In the genomic region with DNA sequence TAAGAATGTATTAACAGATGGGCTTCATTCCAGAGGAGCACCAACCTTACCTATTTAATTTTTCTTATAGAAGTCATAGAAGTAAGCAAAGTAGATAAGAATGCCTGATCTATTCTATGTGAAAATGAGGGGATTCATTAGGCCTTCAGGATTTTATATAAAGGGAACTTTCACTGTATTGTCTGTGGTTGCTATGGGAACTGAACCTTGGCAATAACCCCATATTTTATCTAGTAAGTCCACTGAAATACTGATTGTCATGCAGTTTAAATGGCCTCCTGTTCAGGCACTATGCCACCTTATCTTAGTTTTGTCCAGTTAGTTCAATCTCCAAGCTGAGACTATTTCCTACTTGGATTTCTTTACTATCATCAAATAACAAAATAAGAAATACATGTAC, we compare ENCODE assay signal across 26 mouse cellular contexts.
A peak's percentile ranks its signal among the peaks of the same experiment; 100 is the strongest.
DNase-seq lines count a peak whose midpoint lies in the region; ATAC-seq and TF ChIP-seq lines count a peak whose summit lies in the region.
"Had no signal": no experiment of that assay in that cellular context is flagged by ENCODE, and none has a peak within 500 bp of the region (broad histone marks: within the 10 kb centered on the region; RNA-seq: fewer than 3 reads in every experiment).

No protein-coding gene starts in this region.

- 0 out of 2 replicates have a peak, but pooled peaks have one; percentile 24 for ATAC-seq in hindbrain, embryonic 14.5 days (ENCODE audit: low FRiP score)
- no peak for ATAC-seq in hindbrain, embryonic 11.5 days (ENCODE audit: low FRiP score)
- ATAC-seq in hindbrain, postnatal 0 days = no peak
- ATAC-seq in midbrain, embryonic 13.5 days = 0 out of 2 replicates have a peak, but pooled peaks have one; percentile 27
- ATAC-seq in midbrain, embryonic 16.5 days = peak; percentile 32; the same call in 1 of the 2 replicates
- ATAC-seq in frontal cortex, adult (ENCODE audit: low TSS enrichment) = no peak
- ATAC-seq: forebrain, embryonic 15.5 days; inflammation-experienced regulatory T-cells, adult 6 months; intestine, embryonic 16.5 days; Patski had no signal

- no peaks in the 10 kb centered on the region for H3K9me3 ChIP-seq in hindbrain, embryonic 14.5 days (ENCODE audit: control insufficient read depth, low read length)
- H3K9me3 ChIP-seq in hindbrain, embryonic 11.5 days (ENCODE audit: control insufficient read depth, low read length) = no peaks in the 10 kb centered on the region
- H3K9me3 ChIP-seq in hindbrain, postnatal 0 days (ENCODE audit: low read length) = no peaks in the 10 kb centered on the region
- H3K9me3 ChIP-seq in hindbrain, embryonic 10.5 days = no peaks in the 10 kb centered on the region
- no peaks in the 10 kb centered on the region for H3K9me3 ChIP-seq in midbrain, embryonic 13.5 days
- no peaks in the 10 kb centered on the region for H3K9me3 ChIP-seq in midbrain, embryonic 16.5 days (replicated peaks; ENCODE audit: control insufficient read depth, low read length, poor library complexity, severe bottlenecking)
- H3K9me3 ChIP-seq: embryonic facial prominence, embryonic 12.5 days; embryonic facial prominence, embryonic 15.5 days; forebrain, embryonic 15.5 days had no signal

- no peaks in the 10 kb centered on the region for H3K36me3 ChIP-seq in hindbrain, embryonic 14.5 days (replicated peaks; ENCODE audit: control insufficient read depth, insufficient read depth)
- H3K36me3 ChIP-seq in hindbrain, embryonic 11.5 days (ENCODE audit: control insufficient read depth, insufficient read depth, low read length) = no peaks in the 10 kb centered on the region
- H3K36me3 ChIP-seq in hindbrain, postnatal 0 days (ENCODE audit: insufficient read depth, low read length) = no peaks in the 10 kb centered on the region
- no peaks in the 10 kb centered on the region for H3K36me3 ChIP-seq in hindbrain, embryonic 10.5 days
- H3K36me3 ChIP-seq in midbrain, embryonic 13.5 days = no peaks in the 10 kb centered on the region
- H3K36me3 ChIP-seq in midbrain, embryonic 16.5 days (ENCODE audit: control insufficient read depth, insufficient read depth, low read length) = no peaks in the 10 kb centered on the region
- H3K36me3 ChIP-seq: embryonic facial prominence, embryonic 12.5 days; embryonic facial prominence, embryonic 15.5 days; forebrain, embryonic 15.5 days; G1E had no signal

- TF ChIP-seq CTCF in hindbrain, postnatal 0 days (IDR thresholded peaks at IDR 0.05; ENCODE audit: low read depth) = no peak

- DNase-seq in hindbrain, embryonic 14.5 days (ENCODE audit: low spot score) = no peak
- no peak for DNase-seq in hindbrain, embryonic 11.5 days (ENCODE audit: low spot score)
- DNase-seq in hindbrain, postnatal 0 days (ENCODE audit: low spot score) = peak; percentile 18
- DNase-seq in hindbrain, embryonic 10.5 days (ENCODE audit: low spot score) = no peak
- DNase-seq in adrenal gland, postnatal 4 days (ENCODE audit: low spot score in 2 of 2) = no peak
- DNase-seq: adrenal gland, postnatal 10 days; B cell, adult 2 months; cerebellum, adult 18-20 months; cerebellum, adult 9-10 months; cerebellum, postnatal 14 days; gastrocnemius, adult 2 months; gastrocnemius, postnatal 14 days; heart, adult 11 months; kidney, adult 18-20 months had no signal

- H3K4me2 ChIP-seq in hindbrain, embryonic 14.5 days (replicated peaks) = no peak overlapping the region
- H3K4me2 ChIP-seq in hindbrain, embryonic 11.5 days (replicated peaks; ENCODE audit: low read depth, low read length) = no peak overlapping the region
- H3K4me2 ChIP-seq in hindbrain, postnatal 0 days (ENCODE audit: low read depth, low read length) = no peak overlapping the region
- no peak overlapping the region for H3K4me2 ChIP-seq in midbrain, embryonic 13.5 days (replicated peaks)
- no peak overlapping the region for H3K4me2 ChIP-seq in midbrain, embryonic 16.5 days (ENCODE audit: low read length)
- H3K4me2 ChIP-seq: embryonic facial prominence, embryonic 12.5 days; embryonic facial prominence, embryonic 15.5 days; forebrain, embryonic 15.5 days; heart, embryonic 11.5 days had no signal

- no peak overlapping the region for H3K27ac ChIP-seq in hindbrain, embryonic 14.5 days
- H3K27ac ChIP-seq in hindbrain, embryonic 11.5 days (ENCODE audit: low read depth, low read length) = no peak overlapping the region
- no peak overlapping the region for H3K27ac ChIP-seq in hindbrain, postnatal 0 days
- H3K27ac ChIP-seq in hindbrain, embryonic 10.5 days = no peak overlapping the region
- H3K27ac ChIP-seq in midbrain, embryonic 13.5 days = no peak overlapping the region
- no peak overlapping the region for H3K27ac ChIP-seq in midbrain, embryonic 16.5 days (ENCODE audit: low read length)
- H3K27ac ChIP-seq: embryonic facial prominence, embryonic 12.5 days; embryonic facial prominence, embryonic 15.5 days; forebrain, embryonic 15.5 days; gastrocnemius, adult 2 months had no signal

- no peaks in the 10 kb centered on the region; the same call in 1 of the 2 replicates for H3K4me1 ChIP-seq in hindbrain, embryonic 14.5 days (replicated peaks; ENCODE audit: control insufficient read depth, insufficient read depth, low read length)
- no peaks in the 10 kb centered on the region for H3K4me1 ChIP-seq in hindbrain, embryonic 11.5 days (replicated peaks; ENCODE audit: control insufficient read depth, insufficient read depth, low read length)
- H3K4me1 ChIP-seq in hindbrain, postnatal 0 days (ENCODE audit: insufficient read depth, low read length) = no peaks in the 10 kb centered on the region
- no peaks in the 10 kb centered on the region for H3K4me1 ChIP-seq in hindbrain, embryonic 10.5 days (replicated peaks)
- no peaks in the 10 kb centered on the region for H3K4me1 ChIP-seq in midbrain, embryonic 13.5 days (replicated peaks)
- peaks cover 5% of the 10 kb centered on the region; the same call in 1 of the 2 replicates for H3K4me1 ChIP-seq in midbrain, embryonic 16.5 days (ENCODE audit: control insufficient read depth, insufficient read depth, low read length)
- H3K4me1 ChIP-seq: embryonic facial prominence, embryonic 12.5 days; embryonic facial prominence, embryonic 15.5 days; forebrain, embryonic 15.5 days had no signal

- no peak overlapping the region for H3K9ac ChIP-seq in hindbrain, embryonic 14.5 days
- no peak overlapping the region for H3K9ac ChIP-seq in hindbrain, embryonic 11.5 days (ENCODE audit: low read depth, low read length)
- H3K9ac ChIP-seq in hindbrain, postnatal 0 days (replicated peaks; ENCODE audit: low read length) = no peak overlapping the region
- no peak overlapping the region for H3K9ac ChIP-seq in midbrain, embryonic 13.5 days (replicated peaks)
- H3K9ac ChIP-seq in midbrain, embryonic 16.5 days (ENCODE audit: low read depth, low read length) = no peak overlapping the region
- H3K9ac ChIP-seq: embryonic facial prominence, embryonic 12.5 days; embryonic facial prominence, embryonic 15.5 days; forebrain, embryonic 15.5 days had no signal

- no peaks in the 10 kb centered on the region for H3K27me3 ChIP-seq in hindbrain, embryonic 14.5 days (ENCODE audit: control insufficient read depth, insufficient read depth, low read length)
- no peaks in the 10 kb centered on the region for H3K27me3 ChIP-seq in hindbrain, embryonic 11.5 days (ENCODE audit: control insufficient read depth, insufficient read depth, low read length)
- no peaks in the 10 kb centered on the region for H3K27me3 ChIP-seq in hindbrain, postnatal 0 days (ENCODE audit: insufficient read depth, low read length)
- H3K27me3 ChIP-seq in hindbrain, embryonic 10.5 days (ENCODE audit: insufficient read depth, poor library complexity, severe bottlenecking) = no peaks in the 10 kb centered on the region
- H3K27me3 ChIP-seq in midbrain, embryonic 13.5 days = no peaks in the 10 kb centered on the region
- H3K27me3 ChIP-seq in midbrain, embryonic 16.5 days (ENCODE audit: control insufficient read depth, insufficient read depth, low read depth, low read length) = no peaks in the 10 kb centered on the region
- H3K27me3 ChIP-seq: CH12.LX; embryonic facial prominence, embryonic 12.5 days; embryonic facial prominence, embryonic 15.5 days; forebrain, embryonic 15.5 days; Patski had no signal

- H3K4me3 ChIP-seq in hindbrain, embryonic 14.5 days (replicated peaks; ENCODE audit: low read length) = no peak overlapping the region
- H3K4me3 ChIP-seq in hindbrain, embryonic 11.5 days (ENCODE audit: low read depth, low read length) = no peak overlapping the region
- H3K4me3 ChIP-seq in hindbrain, postnatal 0 days (ENCODE audit: low read length) = no peak overlapping the region
- H3K4me3 ChIP-seq in hindbrain, embryonic 10.5 days = no peak overlapping the region
- H3K4me3 ChIP-seq in midbrain, embryonic 13.5 days (replicated peaks) = no peak overlapping the region
- H3K4me3 ChIP-seq in midbrain, embryonic 16.5 days (ENCODE audit: low read depth, low read length) = no peak overlapping the region
- H3K4me3 ChIP-seq: embryonic facial prominence, embryonic 12.5 days; embryonic facial prominence, embryonic 15.5 days; forebrain, embryonic 15.5 days; gastrocnemius, adult 2 months had no signal

Comparison
In these comparisons a context has a peak if more than half of its experiments do, and no peak if none do; other contexts are left out.
1. ATAC-seq: peak in hindbrain, embryonic 14.5 days (single experiment), midbrain, embryonic 13.5 days (single experiment) and midbrain, embryonic 16.5 days (single experiment); none in hindbrain, embryonic 11.5 days (single experiment), hindbrain, postnatal 0 days (single experiment) and frontal cortex, adult (single experiment).